Mouse (Mus musculus) limb, embryonic 11.5 days (tissue): ENCODE data around the gene Rmnd5b. TPM values are rescaled to one million over a fixed set of nuclear protein-coding genes. Genes with fewer than 3 reads are reported as not detected.
A peak's percentile ranks its signal among the peaks of the same experiment; 100 is the strongest.

Source experiments
- ATAC-seq: fragments of 200-750 bp; cut with Nextera tagmentation; 2 replicates; pipeline ENCODE4 v1.8.0; 2017; ENCODE audit warnings: low read depth; ENCODE audit not compliant: insufficient number of reproducible peaks, low FRiP score, low TSS enrichment
- DNase-seq: peaks from one replicate; pipeline ENCODE4 v3.0.0-alpha.2; 2015; ENCODE audit warnings: low spot score
- H3K27ac ChIP-seq: fragments of 300-500 bp; sonication (generic); replicated peaks from 2 replicates; pipeline ENCODE4 v1.5.1; 2014; ENCODE audit warnings: low read depth, mild to moderate bottlenecking, low read length
- H3K27me3 ChIP-seq: fragments of 300-500 bp; sonication (generic); 2 replicates; pipeline ENCODE4 v1.6.1; 2014; ENCODE audit warnings: mild to moderate bottlenecking, low read length, mixed read lengths; ENCODE audit not compliant: control insufficient read depth, insufficient read depth
- H3K36me3 ChIP-seq: fragments of 300-500 bp; sonication (generic); 2 replicates; pipeline ENCODE4 v1.6.1; 2014; ENCODE audit warnings: mild to moderate bottlenecking, low read length, moderate library complexity, mixed read lengths; ENCODE audit not compliant: control insufficient read depth, insufficient read depth
- H3K4me1 ChIP-seq: fragments of 300-500 bp; sonication (generic); 2 replicates; pipeline ENCODE4 v1.6.1; 2014; ENCODE audit warnings: low read length, mixed read lengths; ENCODE audit not compliant: control insufficient read depth, insufficient read depth
- H3K4me2 ChIP-seq: fragments of 300-500 bp; sonication (generic); 2 replicates; pipeline ENCODE4 v1.6.1; 2014; ENCODE audit warnings: low read depth, mild to moderate bottlenecking, moderate library complexity; ENCODE audit not compliant: severe bottlenecking
- H3K4me3 ChIP-seq: fragments of 300-500 bp; sonication (generic); 2 replicates; pipeline ENCODE4 v1.5.1; 2014; ENCODE audit warnings: low read depth, low read length
- H3K9ac ChIP-seq: fragments of 300-500 bp; sonication (generic); 2 replicates; pipeline ENCODE4 v1.6.1; 2014; ENCODE audit warnings: mild to moderate bottlenecking, low read length
- H3K9me3 ChIP-seq: fragments of 300-500 bp; sonication (generic); 2 replicates; pipeline ENCODE4 v1.6.1; 2016; ENCODE audit warnings: low read length; ENCODE audit not compliant: control insufficient read depth
- WGBS: fragments of 180-500 bp; shearing (Covaris S2); extraction: QIAGEN DNeasy Blood & Tissue Kit; methylation state at CpG from one replicate; pipeline ENCODE4 v1.1.7; 2014; 5-methylcytosine and 5-hydroxymethylcytosine counted together
- polyA plus RNA-seq: library from polyadenylated mRNA; unstranded; fragments of >200 nt; fragmentation: Nextera tagmentation; extraction: Ambion mirVana; gene quantifications from 2 replicates; pipeline ENCODE4 v1.2.1, GENCODE M21; 2014

Gene Rmnd5b
- polyA plus RNA-seq, 1 experiment from 2014 or later: 38.1 TPM

- 18% methylated on average over 8 of the region's 8 CpGs for WGBS
- Histone ChIP-seq H3K4me2 (no peak overlapping the region), H3K4me1 (peaks cover 11% of the 10 kb centered on the region), H3K27ac (no peak overlapping the region), H3K36me3 (peaks cover 6% of the 10 kb centered on the region; the same call in 1 of the 2 replicates), H3K27me3 (no peaks in the 10 kb centered on the region), H3K9me3 (no peaks in the 10 kb centered on the region), H3K9ac (no peak overlapping the region), H3K4me3 (no peak overlapping the region)
- no peak for ATAC-seq
- DNase-seq: peak; percentile 90
Observed at GRCm38 (mm10) chr11:51582713-51583112, 53.0 kb downstream of the Rmnd5b start.

- WGBS: 74% methylated on average over 4 of the region's 4 CpGs
- Histone ChIP-seq H3K27me3 (no peaks in the 10 kb centered on the region), H3K4me2 (no peak overlapping the region)
Observed at GRCm38 (mm10) chr11:51579024-51579423, 56.7 kb downstream of the Rmnd5b start.

GRCm38 (mm10) chr11:51577587-51577986 lies 58.1 kb downstream of the Rmnd5b start:
- no peak for DNase-seq
- no peak for ATAC-seq
- Histone ChIP-seq H3K36me3 (no peaks in the 10 kb centered on the region), H3K9ac (no peak overlapping the region), H3K4me1 (no peaks in the 10 kb centered on the region), H3K4me3 (no peak overlapping the region), H3K4me2 (no peak overlapping the region), H3K27me3 (no peaks in the 10 kb centered on the region), H3K9me3 (no peaks in the 10 kb centered on the region), H3K27ac (no peak overlapping the region)
- WGBS: 87% methylated on average over 7 of the region's 7 CpGs

More at GRCm38 (mm10) chr11:51579024-51579423, 56.7 kb downstream of the Rmnd5b start:
- Histone ChIP-seq H3K9me3 (no peaks in the 10 kb centered on the region), H3K9ac (no peak overlapping the region), H3K36me3 (no peaks in the 10 kb centered on the region), H3K27ac (no peak overlapping the region), H3K4me1 (peaks cover 3% of the 10 kb centered on the region), H3K4me3 (no peak overlapping the region)
- no peak for DNase-seq
- no peak for ATAC-seq

- Histone ChIP-seq H3K9me3 (no peaks in the 10 kb centered on the region), H3K36me3 (no peaks in the 10 kb centered on the region), H3K4me3 (no peak overlapping the region), H3K4me1 (no peaks in the 10 kb centered on the region), H3K27me3 (no peaks in the 10 kb centered on the region), H3K9ac (no peak overlapping the region), H3K27ac (no peak overlapping the region), H3K4me2 (no peak overlapping the region)
- DNase-seq: no peak
- 82% methylated on average over 4 of the region's 4 CpGs for WGBS
- no peak for ATAC-seq
Observed at GRCm38 (mm10) chr11:51576454-51576853, 59.2 kb downstream of the Rmnd5b start.

Other genes with a start within 250 kb of the Rmnd5b start
- 11.0 and 12.5 TPM in 2 replicates for gene Phykpl, start 51.1 kb downstream of the Rmnd5b start, polyA plus RNA-seq
- gene Hnrnpab, start 29.0 kb downstream of the Rmnd5b start, polyA plus RNA-seq: 796 and 869 TPM in 2 replicates
- gene Nhp2, start 16.2 kb downstream of the Rmnd5b start, polyA plus RNA-seq: 180 and 181 TPM in 2 replicates
- gene N4bp3, start 14.9 kb upstream of the Rmnd5b start, polyA plus RNA-seq: 14.3 and 18.2 TPM in 2 replicates
- 2.4 and 2.5 TPM in 2 replicates for gene D930048N14Rik, start 15.1 kb upstream of the Rmnd5b start, polyA plus RNA-seq
- gene 0610009B22Rik, start 53.0 kb upstream of the Rmnd5b start, polyA plus RNA-seq: 89.1 and 95.4 TPM in 2 replicates
- gene Sec24a, start 127.7 kb upstream of the Rmnd5b start, polyA plus RNA-seq: 11.4 and 13.6 TPM in 2 replicates
- 89.5 and 90.5 TPM in 2 replicates for gene Sar1b, start 127.8 kb upstream of the Rmnd5b start, polyA plus RNA-seq
- gene Jade2, start 221.8 kb upstream of the Rmnd5b start, polyA plus RNA-seq: 0.28 and 0.44 TPM in 2 replicates